Mouse (Mus musculus): ENCODE measurements around the gene Sod3. TPM values are rescaled to one million over a fixed set of nuclear protein-coding genes. Genes with fewer than 3 reads are reported as not detected.
A peak's percentile ranks its signal among the peaks of the same experiment; 100 is the strongest.

Gene Sod3
- total RNA-seq, 2 experiments from 2014 or later, result 14.6 to 15.8 TPM

GRCm38 (mm10) chr5:52375847-52376246, 12.3 kb downstream of the Sod3 start:
- no peak for DNase-seq

GRCm38 (mm10) chr5:52382837-52383236, 19.2 kb downstream of the Sod3 start:
- DNase-seq, result no peak

- no peak for DNase-seq
These were observed 20.2 kb downstream of the Sod3 start for GRCm38 (mm10) chr5:52383748-52384147.

GRCm38 (mm10) chr5:52386016-52386415, 22.4 kb downstream of the Sod3 start:
- no peak for DNase-seq

GRCm38 (mm10) chr5:52388092-52388749, 24.6 kb downstream of the Sod3 start:
- no peak for DNase-seq

- DNase-seq, result no peak
These were observed 26.8 kb downstream of the Sod3 start for GRCm38 (mm10) chr5:52390381-52390780.

GRCm38 (mm10) chr5:52391471-52391870, 27.9 kb downstream of the Sod3 start:
- DNase-seq, result no peak

GRCm38 (mm10) chr5:52393756-52394155, 30.2 kb downstream of the Sod3 start:
- DNase-seq, result no peak

- DNase-seq, result no peak
These were observed 40.8 kb downstream of the Sod3 start for GRCm38 (mm10) chr5:52404373-52404772.

GRCm38 (mm10) chr5:52408668-52409315, 45.2 kb downstream of the Sod3 start:
- DNase-seq, result no peak

- DNase-seq, result no peak
These were observed 46.6 kb downstream of the Sod3 start for GRCm38 (mm10) chr5:52410197-52410596.

- DNase-seq, result peak in 1 of 2 experiments; percentile 14
These were observed 48.0 kb downstream of the Sod3 start for GRCm38 (mm10) chr5:52411567-52411966.

GRCm38 (mm10) chr5:52415193-52415592, 51.6 kb downstream of the Sod3 start:
- no peak for DNase-seq

GRCm38 (mm10) chr5:52415917-52416316, 52.3 kb downstream of the Sod3 start:
- no peak for DNase-seq

- DNase-seq, result no peak
These were observed 52.9 kb downstream of the Sod3 start for GRCm38 (mm10) chr5:52416485-52416884.

Other genes starting within 250 kb of the Sod3 start
- gene Dhx15, start 173.3 kb upstream of the Sod3 start, total RNA-seq (2021), result 10 to 100 TPM; 54.9 to 57.7 TPM
- gene Ccdc149, start 107.7 kb downstream of the Sod3 start, total RNA-seq (2021), result 1 to 10 TPM; 7.6 TPM
- gene Lgi2, start 202.7 kb downstream of the Sod3 start, total RNA-seq (2021), result under 1 TPM; 0.54 to 0.57 TPM